Mouse (Mus musculus) C2C12 (cell line): ENCODE measurements around the gene Wdr19.

ENCODE experiments used
- CEBPB ChIP-seq: IDR thresholded peaks from one replicate; pipeline ENCODE4 v1.6.1; 2011; ENCODE audit warnings: low read depth, mild to moderate bottlenecking, control low read depth, moderate library complexity
- CTCF ChIP-seq: IDR thresholded peaks from one replicate; pipeline ENCODE4 v1.5.1; 2011; ENCODE audit not compliant: control insufficient read depth, insufficient read depth, insufficient read length
- FOSL1 ChIP-seq: IDR thresholded peaks from one replicate; pipeline ENCODE4 v1.8.0; 2011; ENCODE audit warnings: mild to moderate bottlenecking, low read length; ENCODE audit not compliant: poor library complexity, insufficient read depth, severe bottlenecking
- MAX ChIP-seq: IDR thresholded peaks from one replicate; pipeline ENCODE4 v1.6.1; 2011; ENCODE audit warnings: mild to moderate bottlenecking, control low read depth
- MYOD1 ChIP-seq: IDR thresholded peaks from one replicate; pipeline ENCODE4 v1.6.1; 2011; ENCODE audit warnings: low read depth; ENCODE audit not compliant: control insufficient read depth, insufficient read length
- MYOG ChIP-seq: IDR thresholded peaks from one replicate; pipeline ENCODE4 v1.6.1; 2011; ENCODE audit not compliant: control insufficient read depth, insufficient read length; ENCODE audit errors: extremely low read depth
- USF1 ChIP-seq: IDR thresholded peaks from one replicate; pipeline ENCODE4 v1.6.1; 2011; ENCODE audit warnings: low read depth, mild to moderate bottlenecking, control low read depth, moderate library complexity

- TF ChIP-seq CTCF (no peak), MAX (no peak), MYOG (no peak), CEBPB (no peak), USF1 (no peak), MYOD1 (no peak), FOSL1 (no peak)
Observed at GRCm38 (mm10) chr5:65293627-65294026, 94.1 kb downstream of the Wdr19 start.
